Comparison of ENCODE assay signal across 12 mouse cellular contexts in genomic region chr17:8763248-8763647, GRCm38 (mm10).
DNase-seq lines count a peak whose midpoint lies in the region; ATAC-seq and TF ChIP-seq lines count a peak whose summit lies in the region.
"Had no signal": no experiment of that assay in that cellular context is flagged by ENCODE, and none has a peak within 500 bp of the region (broad histone marks: within the 10 kb centered on the region; RNA-seq: fewer than 3 reads in every experiment).

No protein-coding gene starts in this region.

- DNase-seq in frontal cortex, postnatal 10 days (ENCODE audit: low spot score in 2 of 2) = no peak
- peak; percentile 12 to 25 for DNase-seq in lung, adult 18-20 months
- no peak for DNase-seq in lung, adult 2 months
- peak; percentile 64 for DNase-seq in cerebellum, adult 9-11 months
- DNase-seq in lung, postnatal 10 days = peak; percentile 72
- no peak for DNase-seq in thymus, postnatal 4 days
- no peak for DNase-seq in embryo, embryonic 10.5 days (ENCODE audit: low spot score)
- DNase-seq: kidney, adult 8-10 months had no signal

- no peak for TF ChIP-seq POLR2A in lung, adult 2 months (IDR thresholded peaks at IDR 0.05; ENCODE audit: borderline replicate concordance, extremely low read depth, low read depth, low read length)

- no peak for TF ChIP-seq CTCF in lung, adult 2 months (IDR thresholded peaks at IDR 0.05; ENCODE audit: insufficient read depth, low read length)

- H3K4me1 ChIP-seq in lung, adult 2 months (ENCODE audit: control insufficient read depth, insufficient read depth, low read length) = no peaks in the 10 kb centered on the region
- H3K4me1 ChIP-seq: heart, embryonic 15.5 days; limb, embryonic 13.5 days had no signal

- 23% methylated on average over 1 of the region's 1 CpGs for WGBS in lung, adult 2 months

- no peak overlapping the region for H3K4me3 ChIP-seq in lung, adult 2 months (replicated peaks; ENCODE audit: extremely low read depth, low read depth, low read length)
- H3K4me3 ChIP-seq: heart, embryonic 15.5 days; limb, embryonic 13.5 days had no signal

- peak; percentile 59; the same call in 1 of the 2 replicates for ATAC-seq in frontal cortex, adult (ENCODE audit: low TSS enrichment)
- ATAC-seq: midbrain, embryonic 16.5 days had no signal

Comparison
In these comparisons a context has a peak if more than half of its experiments do, and no peak if none do; other contexts are left out.
1. DNase-seq: peak in lung, adult 18-20 months (2 of 2), cerebellum, adult 9-11 months (single experiment) and lung, postnatal 10 days (single experiment); none in frontal cortex, postnatal 10 days (0 of 2), lung, adult 2 months (single experiment), thymus, postnatal 4 days (single experiment) and embryo, embryonic 10.5 days (single experiment).